Mouse (Mus musculus) CH12.LX (cell line): Measurements from ENCODE around the gene Rabggta. TPM values are rescaled to one million over a fixed set of nuclear protein-coding genes. Genes with fewer than 3 reads are reported as not detected.

Experiments
- DNase-seq: peaks from one replicate; pipeline ENCODE4 v3.0.0-alpha.2; 2013; ENCODE audit errors: extremely low read depth
- H3K27ac ChIP-seq: 2 replicates; pipeline ENCODE4 v1.5.1; 2012; ENCODE audit warnings: low read depth, mild to moderate bottlenecking, control low read depth, moderate library complexity; ENCODE audit not compliant: insufficient read depth
- H3K27me3 ChIP-seq: replicated peaks from 2 replicates; pipeline ENCODE3; 2012; ENCODE audit warnings: inconsistent platforms
- H3K36me3 ChIP-seq, 2 experiments: replicated peaks in 1 of 2; 2 replicates each; pipeline versions ENCODE3 to v1.6.1; 2012; ENCODE audit warnings: inconsistent platforms in 1 of 2, low read length in 1 of 2, mild to moderate bottlenecking in 1 of 2, mixed read lengths in 1 of 2, moderate library complexity in 1 of 2; ENCODE audit not compliant: control insufficient read depth in 1 of 2, insufficient read depth in 1 of 2
- H3K4me1 ChIP-seq, 2 experiments: 2 replicates each; pipeline ENCODE4 v1.6.1; 2012; ENCODE audit warnings: inconsistent platforms in 1 of 2, moderate library complexity in 1 of 2; ENCODE audit not compliant: insufficient read depth in 2 of 2, control insufficient read depth in 1 of 2
- H3K4me2 ChIP-seq: 2 replicates; pipeline ENCODE4 v1.6.1; 2012; ENCODE audit warnings: low read depth, mild to moderate bottlenecking, control low read depth; ENCODE audit not compliant: poor library complexity, insufficient read depth, severe bottlenecking
- H3K4me3 ChIP-seq, 3 experiments: fragments of 150-350 bp in 1 of 3; sonication (generic) in 1 of 3; replicated peaks in 1 of 3; 2 replicates each; pipeline versions ENCODE3 to v1.5.1; 2011 to 2012; ENCODE audit warnings: low read depth in 2 of 3, low read length in 2 of 3, mild to moderate bottlenecking in 2 of 3, moderate library complexity in 2 of 3, control low read depth in 1 of 3, improper control_type of control experiment in 1 of 3, inconsistent platforms in 1 of 3, mixed read lengths in 1 of 3; ENCODE audit not compliant: poor library complexity in 1 of 3
- H3K79me2 ChIP-seq: replicated peaks from 2 replicates; pipeline ENCODE4 v1.6.1; 2012; ENCODE audit warnings: mild to moderate bottlenecking, moderate library complexity; ENCODE audit not compliant: control insufficient read depth, poor library complexity, insufficient read depth, severe bottlenecking; ENCODE audit errors: extremely low read depth
- H3K9ac ChIP-seq: 2 replicates; pipeline ENCODE4 v1.6.1; 2012; ENCODE audit warnings: low read depth, mild to moderate bottlenecking, control low read depth, moderate library complexity; ENCODE audit not compliant: insufficient read depth
- H3K9me3 ChIP-seq: replicated peaks from 2 replicates; pipeline ENCODE3; 2012; ENCODE audit warnings: low read length, inconsistent platforms, mixed read lengths
- BHLHE40 ChIP-seq: IDR thresholded peaks from 2 replicates; pipeline ENCODE4 v1.6.1; 2011; ENCODE audit warnings: mild to moderate bottlenecking, low read depth, low read length, improper control_type of control experiment
- CHD2 ChIP-seq: IDR thresholded peaks from 2 replicates; pipeline ENCODE4 v1.6.1; 2011; ENCODE audit warnings: low read length, improper control_type of control experiment
- ETS1 ChIP-seq: conservative IDR thresholded peaks from 2 replicates; pipeline ENCODE4 v1.6.1; 2012; ENCODE audit warnings: low read depth, mild to moderate bottlenecking, inconsistent platforms, low read length, improper control_type of control experiment, moderate library complexity
- HCFC1 ChIP-seq: IDR thresholded peaks from 2 replicates; pipeline ENCODE4 v1.6.1; 2012; ENCODE audit warnings: low read depth, mild to moderate bottlenecking, inconsistent platforms, low read length, improper control_type of control experiment
- IRF4 ChIP-seq: IDR thresholded peaks from 2 replicates; pipeline ENCODE4 v1.6.1; 2014; ENCODE audit warnings: low read depth, mild to moderate bottlenecking, inconsistent platforms, low read length, improper control_type of control experiment
- JUND ChIP-seq: conservative IDR thresholded peaks from 2 replicates; pipeline ENCODE4 v1.6.1; 2011; ENCODE audit warnings: low read depth, low read length, improper control_type of control experiment
- MAFK ChIP-seq: IDR thresholded peaks from 2 replicates; pipeline ENCODE4 v1.6.1; 2011; ENCODE audit warnings: low read length, improper control_type of control experiment; ENCODE audit not compliant: insufficient replicate concordance
- MXI1 ChIP-seq: IDR thresholded peaks from 2 replicates; pipeline ENCODE4 v1.6.1; 2011; ENCODE audit warnings: mild to moderate bottlenecking, low read depth, low read length, improper control_type of control experiment
- NELFE ChIP-seq: IDR thresholded peaks from 2 replicates; pipeline ENCODE4 v1.6.1; 2011; ENCODE audit warnings: low read depth, low read length, improper control_type of control experiment
- NRF1 ChIP-seq: IDR thresholded peaks from 2 replicates; pipeline ENCODE4 v1.6.1; 2014; ENCODE audit warnings: low read depth, mild to moderate bottlenecking, inconsistent platforms, low read length, improper control_type of control experiment, moderate library complexity
- PAX5 ChIP-seq: IDR thresholded peaks from 2 replicates; pipeline ENCODE4 v1.6.1; 2012; ENCODE audit warnings: low read length, inconsistent platforms, mixed read lengths
- TCF12 ChIP-seq: IDR thresholded peaks from 2 replicates; pipeline ENCODE4 v1.6.1; 2014; ENCODE audit warnings: low read depth, mild to moderate bottlenecking, inconsistent platforms, low read length, improper control_type of control experiment
- USF1 ChIP-seq: IDR thresholded peaks from 2 replicates; pipeline ENCODE4 v1.6.1; 2014; ENCODE audit warnings: low read depth, mild to moderate bottlenecking, inconsistent platforms, low read length, improper control_type of control experiment
- USF2 ChIP-seq: conservative IDR thresholded peaks from 2 replicates; pipeline ENCODE4 v1.6.1; 2011; ENCODE audit warnings: low read depth, low read length, improper control_type of control experiment
- ZC3H11A ChIP-seq: IDR thresholded peaks from 2 replicates; pipeline ENCODE4 v1.6.1; 2012; ENCODE audit warnings: low read depth, mild to moderate bottlenecking, inconsistent platforms, low read length, improper control_type of control experiment
- ZKSCAN1 ChIP-seq: IDR thresholded peaks from 2 replicates; pipeline ENCODE4 v1.6.1; 2012; ENCODE audit warnings: low read depth, inconsistent platforms, low read length, improper control_type of control experiment, borderline replicate concordance
- ZMIZ1 ChIP-seq: IDR thresholded peaks from 2 replicates; pipeline ENCODE4 v1.6.1; 2012; ENCODE audit warnings: low read depth, mild to moderate bottlenecking, inconsistent platforms, low read length, improper control_type of control experiment
- ZNF384 ChIP-seq: IDR thresholded peaks from 2 replicates; pipeline ENCODE4 v1.6.1; 2012; ENCODE audit warnings: low read depth, low read length, improper control_type of control experiment, inconsistent platforms
- dilution Hi-C: fragments of 300-500 bp; cut with MboI; formaldehyde crosslinking; loops from 2 replicates; pipeline ENCODE4 v1.14.3; 2020; ENCODE audit warnings: low sequenced_read_pairs; ENCODE audit not compliant: extremely low pct_unique_long_range_greater_than_20kb, extremely low pct_ligation_motif_present
- in situ Hi-C: fragments of 300-500 bp; cut with MboI; formaldehyde crosslinking; loops from 3 replicates; pipeline ENCODE4 v1.14.3; 2019; ENCODE audit warnings: low sequenced_read_pairs, low pct_ligation_motif_present, low pct_unique_long_range_greater_than_20kb, mixed read lengths
- polyA plus RNA-seq: library from polyadenylated mRNA; unstranded; fragments of >175 nt; gene quantifications from 2 replicates; pipeline ENCODE4 v1.2.1, GENCODE M21; 2012; ENCODE audit warnings: low read depth; ENCODE audit not compliant: insufficient read length
- total RNA-seq, 2 experiments: library from RNA; depleted of rRNA; stranded (reverse); fragments of 300-350 nt in 1 of 2; fragments of >200 nt in 1 of 2; gene quantifications; 2 replicates each; pipeline ENCODE4 v1.2.3; 2012 to 2014

Gene Rabggta
- total and polyA plus RNA-seq, 3 experiments, result 13.9 to 21.9 (median 16.2) TPM

DNA sequence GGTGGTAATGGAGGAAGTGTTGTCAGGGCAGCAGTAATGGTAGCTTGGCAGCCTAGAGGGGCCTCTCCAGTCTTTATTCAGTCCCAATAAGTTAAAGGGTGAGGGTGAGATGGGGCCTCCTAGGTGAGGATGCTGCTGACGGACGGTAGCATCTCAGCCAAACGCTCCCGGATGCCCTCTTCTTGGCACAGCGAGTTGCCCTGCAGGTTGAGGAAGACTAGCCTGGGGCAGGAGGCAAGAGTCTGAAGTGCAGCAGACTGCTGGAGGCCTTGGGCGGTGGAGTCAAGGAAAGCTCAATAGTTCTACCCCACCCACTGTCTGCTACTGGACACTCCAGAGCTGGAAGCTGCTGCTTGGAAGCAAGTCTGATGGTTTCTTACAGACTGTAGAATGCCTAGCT, 5.8 kb downstream of the Rabggta start:
- Histone ChIP-seq H3K9me3 (no peaks in the 10 kb centered on the region), H3K27me3 (no peaks in the 10 kb centered on the region), H3K79me2 (no peaks in the 10 kb centered on the region)
- DNase-seq, result no peak
- no peak for TF ChIP-seq NELFE
- no peak for TF ChIP-seq BHLHE40
- no peak for TF ChIP-seq ETS1
- no peak for TF ChIP-seq ZMIZ1
- TF ChIP-seq USF1, result no peak
- no peak for TF ChIP-seq ZKSCAN1
- no peak for TF ChIP-seq IRF4
- no peak for TF ChIP-seq ZNF384
- TF ChIP-seq HCFC1, result no peak
- no peak for TF ChIP-seq CHD2
- TF ChIP-seq PAX5, result no peak
- no peak for TF ChIP-seq TCF12
- no peak for TF ChIP-seq USF2
- TF ChIP-seq MAFK, result no peak
- no peak for TF ChIP-seq JUND
- TF ChIP-seq NRF1, result no peak
- TF ChIP-seq, all 38 proteins: peak for 0
- peaks cover 35 to 48% of the 10 kb centered on the region in 2 experiments for H3K36me3 ChIP-seq
- H3K4me1 ChIP-seq, result peaks cover 0 to 6% of the 10 kb centered on the region in 2 experiments; a peak in 2 of 4 replicates
- dilution Hi-C loops (no loop called here), in situ Hi-C loops (no loop called here)
- no peak overlapping the region for H3K4me2 ChIP-seq
- no peak overlapping the region for H3K9ac ChIP-seq
- H3K4me3 ChIP-seq, result no peak overlapping the region
- H3K27ac ChIP-seq, result no peak overlapping the region

DNA sequence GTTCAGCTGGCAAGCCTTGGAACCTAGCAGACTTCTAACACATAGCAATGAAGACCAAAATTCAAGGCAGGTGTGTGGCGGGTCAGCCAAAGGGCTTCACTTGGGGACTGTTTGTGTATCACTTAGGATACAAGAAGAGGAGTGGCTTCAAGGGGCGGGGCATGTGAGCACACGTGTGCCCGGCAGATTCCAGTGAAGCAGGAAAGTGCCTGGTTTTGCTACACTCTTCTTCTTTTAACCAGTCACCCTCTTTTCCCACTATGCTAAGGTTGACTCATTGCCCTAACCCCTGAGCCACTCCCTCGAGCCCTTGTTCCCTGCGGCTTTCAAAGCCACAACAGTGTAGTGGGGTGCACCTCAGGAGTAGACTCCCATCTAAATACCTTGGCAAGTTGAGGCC, 7.2 kb downstream of the Rabggta start:
- no peak overlapping the region for H3K4me3 ChIP-seq
- H3K4me1 ChIP-seq, result no peaks in the 10 kb centered on the region
- H3K27me3 ChIP-seq, result no peaks in the 10 kb centered on the region
- no peak overlapping the region for H3K9ac ChIP-seq
- H3K4me2 ChIP-seq, result no peak overlapping the region
- H3K9me3 ChIP-seq, result no peaks in the 10 kb centered on the region
- DNase-seq, result no peak
- H3K27ac ChIP-seq, result no peak overlapping the region
- peaks cover 34 to 39% of the 10 kb centered on the region in 2 experiments for H3K36me3 ChIP-seq
- in situ Hi-C loops (no loop called here), dilution Hi-C loops (no loop called here)
- TF ChIP-seq MXI1 (no peak), ZC3H11A (no peak), CHD2 (no peak), NELFE (no peak)
- no peaks in the 10 kb centered on the region for H3K79me2 ChIP-seq
